Mouse (Mus musculus) bone marrow, adult 2 months (tissue): ENCODE measurements at regions not wholly inside any gene's neighbourhood (a gene's known extent, or its start where the extent isn't known, plus 50 kb on each side); places are given as distances from the start of the nearest gene placed in this dataset.

Experiments
- CTCF ChIP-seq: fragments of 200-500 bp; IDR thresholded peaks from 2 replicates; pipeline ENCODE4 v1.5.1; 2011; ENCODE audit warnings: low read length, control low read depth; ENCODE audit not compliant: control insufficient read depth, insufficient read depth
- POLR2A ChIP-seq: fragments of 200-500 bp; IDR thresholded peaks from 2 replicates; pipeline ENCODE4 v1.6.1; 2011; ENCODE audit warnings: low read depth, mild to moderate bottlenecking, control low read depth, low read length, borderline replicate concordance; ENCODE audit not compliant: control insufficient read depth

- TF ChIP-seq CTCF: no peak
- no peak for TF ChIP-seq POLR2A
Measured at GRCm38 (mm10) chr14:120223528-120224201, 51.8 kb upstream of the Mbnl2 start.
